Mouse (Mus musculus): ENCODE measurements at regions not wholly inside any gene's neighbourhood (a gene's known extent, or its start where the extent isn't known, plus 50 kb on each side); places are given as distances from the start of the nearest gene placed in this dataset.

- Histone ChIP-seq H3K27me3 (ENCODE audit: control insufficient read depth, insufficient read depth, low read length) (no peaks in the 10 kb centered on the region), H3K9ac (replicated peaks; ENCODE audit: low read depth, low read length) (no peak overlapping the region), H3K4me3 (ENCODE audit: low read depth, low read length) (no peak overlapping the region), H3K27ac (ENCODE audit: low read length) (no peak overlapping the region), H3K36me3 (ENCODE audit: control insufficient read depth, insufficient read depth, low read length) (no peaks in the 10 kb centered on the region), H3K4me1 (ENCODE audit: control insufficient read depth, insufficient read depth, low read length) (no peaks in the 10 kb centered on the region), H3K4me2 (replicated peaks; ENCODE audit: low read depth, low read length) (no peak overlapping the region), H3K9me3 (ENCODE audit: control insufficient read depth, low read depth, low read length) (no peaks in the 10 kb centered on the region)
- ATAC-seq (ENCODE audit: insufficient number of reproducible peaks, insufficient read depth, low FRiP score, low read depth) = no peak
- 76% methylated on average over 1 of the region's 1 CpGs for WGBS
Measured at GRCm38 (mm10) chr1:163143113-163143512, 57.6 kb upstream of the Mroh9 start.

- Histone ChIP-seq H3K27ac (ENCODE audit: low read length) (no peak overlapping the region), H3K27me3 (ENCODE audit: control insufficient read depth, insufficient read depth, low read length) (no peaks in the 10 kb centered on the region), H3K36me3 (ENCODE audit: control insufficient read depth, insufficient read depth, low read length) (no peaks in the 10 kb centered on the region), H3K4me3 (ENCODE audit: low read depth, low read length) (no peak overlapping the region), H3K4me2 (replicated peaks; ENCODE audit: low read depth, low read length) (no peak overlapping the region), H3K4me1 (ENCODE audit: control insufficient read depth, insufficient read depth, low read length) (no peaks in the 10 kb centered on the region), H3K9ac (replicated peaks; ENCODE audit: low read depth, low read length) (no peak overlapping the region), H3K9me3 (ENCODE audit: control insufficient read depth, low read depth, low read length) (no peaks in the 10 kb centered on the region)
- no peak for ATAC-seq (ENCODE audit: insufficient number of reproducible peaks, insufficient read depth, low FRiP score, low read depth)
- WGBS = 85% methylated on average over 1 of the region's 1 CpGs
Measured at GRCm38 (mm10) chr1:163141471-163141870, 56.0 kb upstream of the Mroh9 start.

GRCm38 (mm10) chr1:163138179-163138578, 52.7 kb upstream of the Mroh9 start:
- Histone ChIP-seq H3K9ac (replicated peaks; ENCODE audit: low read depth, low read length) (no peak overlapping the region), H3K4me2 (replicated peaks; ENCODE audit: low read depth, low read length) (no peak overlapping the region), H3K27me3 (ENCODE audit: control insufficient read depth, insufficient read depth, low read length) (no peaks in the 10 kb centered on the region), H3K36me3 (ENCODE audit: control insufficient read depth, insufficient read depth, low read length) (no peaks in the 10 kb centered on the region), H3K27ac (ENCODE audit: low read length) (no peak overlapping the region), H3K9me3 (ENCODE audit: control insufficient read depth, low read depth, low read length) (no peaks in the 10 kb centered on the region), H3K4me1 (ENCODE audit: control insufficient read depth, insufficient read depth, low read length) (no peaks in the 10 kb centered on the region), H3K4me3 (ENCODE audit: low read depth, low read length) (no peak overlapping the region)
- WGBS = 17% methylated on average over 1 of the region's 1 CpGs
- no peak for ATAC-seq (ENCODE audit: insufficient number of reproducible peaks, insufficient read depth, low FRiP score, low read depth)

Measured in stomach, embryonic 14.5 days (tissue).